Mouse (Mus musculus): Measurements from ENCODE around the gene Nfatc2ip. TPM values are rescaled to one million over a fixed set of nuclear protein-coding genes. Genes with fewer than 3 reads are reported as not detected.
A peak's percentile ranks its signal among the peaks of the same experiment; 100 is the strongest.

Gene Nfatc2ip
- polyA plus RNA-seq (2012; rRNA removed): 6.3 and 6.4 TPM in 2 replicates

DNA sequence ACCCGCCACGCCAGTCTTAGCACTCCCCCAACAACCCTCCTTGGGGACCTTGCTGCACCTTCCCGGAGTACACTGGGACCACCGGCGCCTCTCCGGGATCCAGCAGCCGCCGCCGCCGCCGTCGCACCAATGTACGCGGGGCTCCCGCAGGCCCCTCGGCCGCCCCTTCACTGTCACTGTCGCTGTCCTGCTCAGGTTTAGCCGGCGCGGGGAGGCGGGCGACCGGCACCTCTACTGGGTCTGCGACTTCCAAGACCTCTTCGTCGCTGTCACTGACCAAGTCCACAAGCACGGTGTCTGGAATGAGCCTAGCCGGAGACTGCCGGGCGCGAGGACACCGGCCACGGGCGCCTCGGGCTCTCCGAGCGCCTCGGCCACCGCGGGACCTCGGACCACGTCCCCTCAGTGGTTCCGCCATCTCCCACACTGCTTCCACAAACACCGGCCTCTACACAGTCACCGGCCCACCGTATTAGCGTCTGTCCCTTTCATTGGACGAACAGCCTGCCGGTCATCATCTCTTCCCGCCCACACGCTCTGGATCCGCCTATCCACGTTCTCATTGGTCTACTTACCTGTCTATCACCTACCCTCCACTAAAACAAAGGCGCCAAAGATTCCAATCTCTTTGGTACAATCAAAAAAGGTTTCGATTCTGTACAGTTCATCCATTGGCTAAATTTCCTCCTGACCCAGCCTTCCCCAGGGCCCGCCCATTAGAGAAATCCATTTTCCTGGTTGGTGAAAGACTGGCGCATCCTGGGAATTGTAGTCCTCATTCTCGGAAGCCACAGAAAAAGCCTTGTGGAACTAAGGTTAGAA, at the start of gene Nfatc2ip:
Gene Nfatc2ip (minus strand): TSS at position 440 of the 822 bp plus-strand sequence.
- H3K4me1 ChIP-seq (ENCODE audit: control insufficient read depth, insufficient read depth, low read length): 0 out of 2 replicates have a peak, but pooled peaks cover 2% of the 10 kb centered on the region
- peak; percentile 93 for TF ChIP-seq POLR2A (IDR thresholded peaks at IDR 0.05; ENCODE audit: extremely low read depth, insufficient read depth, low read length)
- TF ChIP-seq CTCF (IDR thresholded peaks at IDR 0.05; ENCODE audit: extremely low read depth, insufficient read depth, low read length): no peak
- no peak within 1 kb of the TSS for H3K27ac ChIP-seq (ENCODE audit: insufficient read depth, low read length)
- H3K4me3 ChIP-seq (ENCODE audit: insufficient read depth, low read length): peak within 1 kb of the TSS; percentile 48

DNA sequence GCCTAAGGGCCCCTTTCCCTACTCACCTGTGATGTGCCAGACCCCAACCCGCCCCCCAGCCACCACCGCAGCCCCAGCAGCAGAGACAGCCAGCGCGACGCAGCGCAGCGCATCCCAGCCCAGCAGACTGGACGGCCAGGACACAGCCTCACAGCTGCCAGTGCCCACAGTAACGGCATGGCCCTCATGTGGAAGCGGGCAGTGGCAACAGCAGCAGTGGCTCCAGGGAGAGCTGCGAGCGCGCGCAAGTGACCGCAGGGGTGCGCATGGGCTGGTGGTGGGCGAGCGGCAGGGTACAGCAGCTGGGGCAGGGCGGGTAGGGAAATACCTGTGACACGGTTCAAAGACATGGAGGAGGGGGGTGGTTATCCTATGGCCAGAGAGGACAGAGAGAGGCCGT, 49.7 kb upstream of the Nfatc2ip start:
- no peak for TF ChIP-seq CTCF (IDR thresholded peaks at IDR 0.05; ENCODE audit: extremely low read depth, insufficient read depth, low read length)
- TF ChIP-seq POLR2A (IDR thresholded peaks at IDR 0.05; ENCODE audit: extremely low read depth, insufficient read depth, low read length): no peak
- Histone ChIP-seq H3K27ac (ENCODE audit: insufficient read depth, low read length) (no peak overlapping the region), H3K4me3 (ENCODE audit: insufficient read depth, low read length) (no peak overlapping the region), H3K4me1 (ENCODE audit: control insufficient read depth, insufficient read depth, low read length) (no peaks in the 10 kb centered on the region)

DNA sequence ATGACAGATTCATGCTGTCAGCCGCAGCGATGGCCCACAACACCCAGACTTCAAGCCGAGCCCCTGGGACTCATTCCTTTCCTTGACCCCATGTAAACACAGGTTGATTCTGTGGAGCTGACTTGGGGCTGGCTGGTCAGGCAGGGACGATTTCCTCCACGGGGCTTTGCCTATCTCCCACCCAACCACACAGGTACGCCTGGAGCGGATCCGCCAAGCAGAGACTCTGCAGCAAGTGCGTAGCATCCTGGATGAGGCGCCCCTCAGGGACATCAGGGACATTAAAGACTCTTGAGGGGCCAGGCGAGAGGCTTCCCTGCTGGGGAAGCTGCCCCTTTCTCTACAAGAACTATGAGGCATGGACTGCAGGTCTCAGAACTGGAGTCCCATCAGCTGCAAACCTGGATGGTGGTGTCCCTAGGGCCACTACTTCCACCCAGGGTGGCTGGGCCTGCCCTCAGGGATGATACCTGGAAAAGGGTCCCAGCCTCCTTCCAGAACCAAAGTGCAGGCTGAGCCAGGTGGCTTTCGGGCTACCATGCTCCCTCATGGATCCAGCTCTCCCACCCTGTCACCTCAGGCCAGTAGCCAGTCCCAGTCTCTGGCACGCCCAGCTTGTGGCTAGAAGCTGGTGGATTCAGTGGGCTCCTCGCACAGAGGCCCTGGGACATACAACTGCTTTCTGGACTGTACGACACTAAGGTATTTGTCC, 48.7 kb upstream of the Nfatc2ip start:
- H3K4me1 ChIP-seq (ENCODE audit: control insufficient read depth, insufficient read depth, low read length): no peaks in the 10 kb centered on the region
- H3K27ac ChIP-seq (ENCODE audit: insufficient read depth, low read length): no peak overlapping the region
- H3K4me3 ChIP-seq (ENCODE audit: insufficient read depth, low read length): no peak overlapping the region
- TF ChIP-seq CTCF (IDR thresholded peaks at IDR 0.05; ENCODE audit: extremely low read depth, insufficient read depth, low read length): no peak

DNA sequence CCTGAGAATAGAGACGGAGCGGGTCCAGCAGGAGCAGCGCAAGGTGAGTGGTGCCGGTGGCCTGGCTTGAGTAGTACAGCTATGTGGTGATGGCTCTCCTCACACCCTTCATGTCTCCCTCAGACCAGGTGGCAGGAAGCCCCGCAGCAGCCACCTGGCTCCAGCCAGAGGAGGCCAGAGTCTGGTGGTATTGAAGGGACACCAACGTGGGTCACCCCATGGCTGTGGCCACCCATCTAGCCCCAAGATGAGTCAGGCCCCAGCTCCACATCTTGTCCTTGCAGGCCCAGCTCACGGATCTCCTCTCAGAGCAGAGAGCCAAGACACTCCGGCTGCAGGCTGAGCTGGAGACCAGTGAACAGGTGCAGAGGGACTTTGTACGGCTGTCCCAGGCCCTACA, 48.0 kb upstream of the Nfatc2ip start:
- H3K4me3 ChIP-seq (ENCODE audit: insufficient read depth, low read length): no peak overlapping the region
- no peak for TF ChIP-seq CTCF (IDR thresholded peaks at IDR 0.05; ENCODE audit: extremely low read depth, insufficient read depth, low read length)
- no peak for TF ChIP-seq POLR2A (IDR thresholded peaks at IDR 0.05; ENCODE audit: extremely low read depth, insufficient read depth, low read length)
- H3K4me1 ChIP-seq (ENCODE audit: control insufficient read depth, insufficient read depth, low read length): no peaks in the 10 kb centered on the region
- H3K27ac ChIP-seq (ENCODE audit: insufficient read depth, low read length): no peak overlapping the region

DNA sequence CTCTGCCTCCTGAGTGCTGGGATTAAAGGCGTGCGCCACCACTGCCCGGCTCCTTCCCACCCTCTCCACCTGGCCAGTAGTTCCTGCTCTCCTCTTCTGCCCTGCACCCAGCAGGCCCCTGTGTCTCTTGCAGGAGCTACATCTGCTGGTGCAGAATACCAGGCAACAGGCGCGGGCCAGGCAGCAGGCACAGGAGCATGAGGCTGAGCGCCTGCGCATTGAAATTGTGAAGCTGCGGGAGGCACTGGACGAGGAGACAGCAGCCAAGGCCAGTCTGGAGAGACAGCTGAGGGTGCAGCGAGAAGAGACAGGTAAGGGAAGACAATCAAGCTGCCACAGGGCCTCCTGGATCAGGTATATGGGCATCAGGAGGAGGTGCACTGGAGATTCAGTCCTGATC, 47.5 kb upstream of the Nfatc2ip start:
- Histone ChIP-seq H3K4me1 (ENCODE audit: control insufficient read depth, insufficient read depth, low read length) (no peaks in the 10 kb centered on the region), H3K27ac (ENCODE audit: insufficient read depth, low read length) (no peak overlapping the region), H3K4me3 (ENCODE audit: insufficient read depth, low read length) (no peak overlapping the region)
- no peak for TF ChIP-seq POLR2A (IDR thresholded peaks at IDR 0.05; ENCODE audit: extremely low read depth, insufficient read depth, low read length)
- TF ChIP-seq CTCF (IDR thresholded peaks at IDR 0.05; ENCODE audit: extremely low read depth, insufficient read depth, low read length): no peak

DNA sequence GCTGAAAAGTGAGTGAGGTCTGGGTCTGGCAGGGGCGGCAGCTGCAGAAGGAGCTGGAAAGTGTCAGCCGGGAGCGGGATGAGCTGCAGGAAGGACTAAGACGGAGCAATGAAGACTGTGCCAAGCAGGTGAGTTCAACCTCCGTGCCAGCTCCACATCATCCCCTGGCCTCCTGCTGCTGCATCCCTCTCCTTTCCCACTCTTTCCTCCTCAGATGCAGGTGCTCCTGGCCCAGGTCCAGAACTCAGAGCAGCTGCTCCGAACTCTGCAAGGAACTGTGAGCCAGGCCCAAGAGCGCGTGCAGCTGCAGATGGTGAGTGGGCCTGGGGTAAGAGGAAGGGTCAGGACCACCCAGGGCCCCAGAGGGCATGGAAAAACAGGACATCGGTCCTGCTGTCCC, 43.6 kb upstream of the Nfatc2ip start:
- TF ChIP-seq POLR2A (IDR thresholded peaks at IDR 0.05; ENCODE audit: extremely low read depth, insufficient read depth, low read length) (no peak), CTCF (IDR thresholded peaks at IDR 0.05; ENCODE audit: extremely low read depth, insufficient read depth, low read length) (no peak)
- no peak overlapping the region for H3K27ac ChIP-seq (ENCODE audit: insufficient read depth, low read length)
- H3K4me3 ChIP-seq (ENCODE audit: insufficient read depth, low read length): no peak overlapping the region
- no peaks in the 10 kb centered on the region for H3K4me1 ChIP-seq (ENCODE audit: control insufficient read depth, insufficient read depth, low read length)

- H3K4me1 ChIP-seq (ENCODE audit: control insufficient read depth, insufficient read depth, low read length): no peaks in the 10 kb centered on the region
- TF ChIP-seq CTCF (IDR thresholded peaks at IDR 0.05; ENCODE audit: extremely low read depth, insufficient read depth, low read length): peak; percentile 64
- TF ChIP-seq POLR2A (IDR thresholded peaks at IDR 0.05; ENCODE audit: extremely low read depth, insufficient read depth, low read length): no peak
- no peak overlapping the region for H3K4me3 ChIP-seq (ENCODE audit: insufficient read depth, low read length)
- H3K27ac ChIP-seq (ENCODE audit: insufficient read depth, low read length): no peak overlapping the region
Measured at GRCm38 (mm10) chr7:126436851-126437250, 40.3 kb upstream of the Nfatc2ip start.

GRCm38 (mm10) chr7:126435801-126436200, 39.3 kb upstream of the Nfatc2ip start:
- no peak for TF ChIP-seq POLR2A (IDR thresholded peaks at IDR 0.05; ENCODE audit: extremely low read depth, insufficient read depth, low read length)
- no peak for TF ChIP-seq CTCF (IDR thresholded peaks at IDR 0.05; ENCODE audit: extremely low read depth, insufficient read depth, low read length)
- H3K27ac ChIP-seq (ENCODE audit: insufficient read depth, low read length): no peak overlapping the region
- H3K4me1 ChIP-seq (ENCODE audit: control insufficient read depth, insufficient read depth, low read length): no peaks in the 10 kb centered on the region
- H3K4me3 ChIP-seq (ENCODE audit: insufficient read depth, low read length): no peak overlapping the region

- Histone ChIP-seq H3K4me1 (ENCODE audit: control insufficient read depth, insufficient read depth, low read length) (peaks cover under 1% of the 10 kb centered on the region; the same call in 1 of the 2 replicates), H3K4me3 (ENCODE audit: insufficient read depth, low read length) (no peak overlapping the region), H3K27ac (ENCODE audit: insufficient read depth, low read length) (no peak overlapping the region)
- TF ChIP-seq POLR2A (IDR thresholded peaks at IDR 0.05; ENCODE audit: extremely low read depth, insufficient read depth, low read length) (no peak), CTCF (IDR thresholded peaks at IDR 0.05; ENCODE audit: extremely low read depth, insufficient read depth, low read length) (no peak)
Measured at GRCm38 (mm10) chr7:126434726-126435125, 38.2 kb upstream of the Nfatc2ip start.

- Histone ChIP-seq H3K27ac (ENCODE audit: insufficient read depth, low read length) (no peak overlapping the region), H3K4me3 (ENCODE audit: insufficient read depth, low read length) (no peak overlapping the region)
Measured at GRCm38 (mm10) chr7:126430167-126430566, 33.6 kb upstream of the Nfatc2ip start.

More at GRCm38 (mm10) chr7:126430167-126430566, 33.6 kb upstream of the Nfatc2ip start:
- no peak for TF ChIP-seq CTCF (IDR thresholded peaks at IDR 0.05; ENCODE audit: extremely low read depth, insufficient read depth, low read length)
- peaks cover 4% of the 10 kb centered on the region for H3K4me1 ChIP-seq (ENCODE audit: control insufficient read depth, insufficient read depth, low read length)

Measured in cortical plate, adult 2 months (tissue).